Mouse (Mus musculus): ENCODE results near the gene Parp2.

DNA sequence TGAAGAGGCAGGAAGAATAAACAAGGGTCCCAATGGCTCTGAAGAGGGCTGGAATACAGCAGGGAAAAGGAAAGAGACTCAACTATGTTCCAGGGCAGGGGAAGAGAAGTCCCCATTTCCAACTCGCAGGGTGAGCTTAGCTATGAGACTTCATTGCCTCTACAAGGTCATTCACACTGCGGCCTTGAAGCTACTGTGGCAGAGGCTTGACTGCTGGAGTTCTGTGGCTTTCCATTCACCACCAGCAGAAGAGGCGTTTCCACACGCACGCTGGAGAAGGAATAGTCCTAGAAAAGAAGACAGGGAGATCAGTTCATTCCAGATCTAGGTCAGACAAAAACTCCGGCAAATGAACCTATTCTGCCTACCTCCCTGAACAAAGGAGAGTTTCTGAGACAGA is 41.9 kb upstream of the Parp2 start:
- TF ChIP-seq TAL1 (IDR thresholded peaks at IDR 0.05; ENCODE audit: low read length) (no peak), GATA1 (IDR thresholded peaks at IDR 0.05; ENCODE audit: low read length) (no peak)

All from erythroblast, embryonic 14.5 days (primary cell).